Mouse (Mus musculus) kidney, embryonic 15.5 days (tissue): ENCODE measurements around the gene Kif13a. TPM values are rescaled to one million over a fixed set of nuclear protein-coding genes. Genes with fewer than 3 reads are reported as not detected.

Experiments
- ATAC-seq: fragments of 200-750 bp; cut with Nextera tagmentation; replicated peaks from 2 replicates; pipeline ENCODE4 v1.8.0; 2017; ENCODE audit warnings: moderate TSS enrichment; ENCODE audit not compliant: low FRiP score
- H3K27ac ChIP-seq: fragments of 300-500 bp; sonication (generic); 2 replicates; pipeline ENCODE4 v1.5.1; 2015; ENCODE audit warnings: mild to moderate bottlenecking, inconsistent platforms
- H3K27me3 ChIP-seq: fragments of 300-500 bp; sonication (generic); 2 replicates; pipeline ENCODE4 v1.6.1; 2015; ENCODE audit warnings: inconsistent platforms
- H3K36me3 ChIP-seq: fragments of 300-500 bp; sonication (generic); 2 replicates; pipeline ENCODE4 v1.6.1; 2015; ENCODE audit warnings: inconsistent platforms
- H3K4me1 ChIP-seq: fragments of 300-500 bp; sonication (generic); 2 replicates; pipeline ENCODE4 v1.6.1; 2015; ENCODE audit warnings: inconsistent platforms
- H3K4me2 ChIP-seq: fragments of 300-500 bp; sonication (generic); 2 replicates; pipeline ENCODE4 v1.6.1; 2015; ENCODE audit warnings: moderate library complexity, mild to moderate bottlenecking, inconsistent platforms
- H3K4me3 ChIP-seq: fragments of 300-500 bp; sonication (generic); replicated peaks from 2 replicates; pipeline ENCODE4 v1.5.1; 2015; ENCODE audit warnings: mild to moderate bottlenecking, inconsistent platforms
- H3K9ac ChIP-seq: fragments of 300-500 bp; sonication (generic); 2 replicates; pipeline ENCODE4 v1.6.1; 2015; ENCODE audit warnings: mild to moderate bottlenecking, inconsistent platforms
- H3K9me3 ChIP-seq: fragments of 300-500 bp; sonication (generic); replicated peaks from 2 replicates; pipeline ENCODE4 v1.6.1; 2016; ENCODE audit warnings: inconsistent platforms
- WGBS: fragments of 180-500 bp; shearing (Covaris S2); methylation state at CpG from one replicate; pipeline ENCODE4 v1.1.7; 2015; ENCODE audit warnings: mixed read lengths; 5-methylcytosine and 5-hydroxymethylcytosine counted together
- polyA plus RNA-seq: library from polyadenylated mRNA; unstranded; fragments of >200 nt; fragmentation: Nextera tagmentation; extraction: Ambion mirVana; gene quantifications from 2 replicates; pipeline ENCODE4 v1.2.1, GENCODE M21; 2015

The Kif13a gene
- polyA plus RNA-seq, 1 experiment from 2014 or later: 14.3 TPM

- Histone ChIP-seq H3K9ac (no peak overlapping the region), H3K4me1 (peaks cover 4% of the 10 kb centered on the region), H3K27ac (no peak overlapping the region), H3K4me3 (no peak overlapping the region), H3K9me3 (no peaks in the 10 kb centered on the region), H3K4me2 (no peak overlapping the region), H3K36me3 (peaks cover 48% of the 10 kb centered on the region), H3K27me3 (no peaks in the 10 kb centered on the region)
- no peak for ATAC-seq
- 77% methylated on average over 8 of the region's 8 CpGs for WGBS
Observed at GRCm38 (mm10) chr13:46759281-46759809, 170.3 kb downstream of the Kif13a start.

- no peaks in the 10 kb centered on the region for H3K9me3 ChIP-seq
- ATAC-seq: no peak
- H3K4me2 ChIP-seq: no peak overlapping the region
- no peaks in the 10 kb centered on the region for H3K27me3 ChIP-seq
- H3K36me3 ChIP-seq: peaks cover 48% of the 10 kb centered on the region
- H3K4me1 ChIP-seq: peaks cover 4% of the 10 kb centered on the region
- no peak overlapping the region for H3K4me3 ChIP-seq
- 96% methylated on average over 13 of the region's 13 CpGs for WGBS
- H3K27ac ChIP-seq: no peak overlapping the region
- H3K9ac ChIP-seq: no peak overlapping the region
Observed at GRCm38 (mm10) chr13:46758627-46759026, 171.0 kb downstream of the Kif13a start.

- ATAC-seq: no peak
- no peaks in the 10 kb centered on the region for H3K9me3 ChIP-seq
- WGBS: 90% methylated on average over 7 of the region's 7 CpGs
Observed at GRCm38 (mm10) chr13:46757946-46758345, 171.7 kb downstream of the Kif13a start.

GRCm38 (mm10) chr13:46753294-46753693, 176.4 kb downstream of the Kif13a start:
- H3K4me3 ChIP-seq: no peak overlapping the region
- no peaks in the 10 kb centered on the region for H3K4me1 ChIP-seq
- 79% methylated on average over 5 of the region's 5 CpGs for WGBS
- ATAC-seq: no peak
- no peaks in the 10 kb centered on the region for H3K9me3 ChIP-seq
- no peak overlapping the region for H3K27ac ChIP-seq
- no peak overlapping the region for H3K9ac ChIP-seq
- no peak overlapping the region for H3K4me2 ChIP-seq
- H3K36me3 ChIP-seq: peaks cover 33% of the 10 kb centered on the region
- no peaks in the 10 kb centered on the region for H3K27me3 ChIP-seq

More at GRCm38 (mm10) chr13:46757946-46758345, 171.7 kb downstream of the Kif13a start:
- peaks cover 4% of the 10 kb centered on the region for H3K4me1 ChIP-seq
- H3K36me3 ChIP-seq: peaks cover 43% of the 10 kb centered on the region
- H3K9ac ChIP-seq: no peak overlapping the region
- no peak overlapping the region for H3K4me2 ChIP-seq
- no peak overlapping the region for H3K4me3 ChIP-seq
- H3K27ac ChIP-seq: no peak overlapping the region
- H3K27me3 ChIP-seq: no peaks in the 10 kb centered on the region

DNA sequence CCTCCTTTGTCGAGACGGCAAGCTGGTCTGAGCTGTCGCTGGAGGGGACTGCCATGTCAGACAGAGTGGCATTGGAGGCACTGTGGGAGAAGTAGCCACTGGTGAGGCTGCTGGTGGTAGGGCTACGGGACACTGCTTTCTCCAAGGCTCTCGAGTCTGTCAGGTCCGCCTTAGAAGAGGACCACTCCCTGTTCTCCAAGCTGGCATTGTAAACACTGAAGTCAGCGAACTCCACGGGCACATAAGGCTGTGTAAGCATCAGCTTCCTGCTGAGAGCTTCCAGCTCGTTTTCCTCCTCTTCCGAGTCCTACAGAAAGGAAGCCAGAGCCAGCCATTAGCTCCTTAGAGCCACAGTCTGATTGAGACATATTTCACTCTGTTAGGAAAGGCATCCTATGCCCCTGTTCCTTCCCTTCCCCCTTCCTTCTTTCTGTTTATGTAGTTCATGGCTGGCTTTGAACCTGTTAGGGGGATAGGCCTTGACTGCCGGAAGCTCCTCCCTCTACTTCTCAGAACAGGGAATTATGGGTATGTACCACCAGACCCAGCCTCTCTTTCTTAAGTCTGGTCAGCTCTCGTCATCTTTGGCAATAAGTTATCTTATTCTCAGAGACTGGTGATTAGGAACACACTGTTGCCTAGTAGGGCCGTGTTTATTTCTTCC, 177.0 kb downstream of the Kif13a start:
- H3K36me3 ChIP-seq: peaks cover 36% of the 10 kb centered on the region
- no peak overlapping the region for H3K4me2 ChIP-seq
- no peaks in the 10 kb centered on the region for H3K4me1 ChIP-seq
- ATAC-seq: no peak
- no peaks in the 10 kb centered on the region for H3K27me3 ChIP-seq
- no peaks in the 10 kb centered on the region for H3K9me3 ChIP-seq
- H3K4me3 ChIP-seq: no peak overlapping the region
- WGBS: 80% methylated on average over 13 of the region's 13 CpGs
- H3K9ac ChIP-seq: no peak overlapping the region
- no peak overlapping the region for H3K27ac ChIP-seq

DNA sequence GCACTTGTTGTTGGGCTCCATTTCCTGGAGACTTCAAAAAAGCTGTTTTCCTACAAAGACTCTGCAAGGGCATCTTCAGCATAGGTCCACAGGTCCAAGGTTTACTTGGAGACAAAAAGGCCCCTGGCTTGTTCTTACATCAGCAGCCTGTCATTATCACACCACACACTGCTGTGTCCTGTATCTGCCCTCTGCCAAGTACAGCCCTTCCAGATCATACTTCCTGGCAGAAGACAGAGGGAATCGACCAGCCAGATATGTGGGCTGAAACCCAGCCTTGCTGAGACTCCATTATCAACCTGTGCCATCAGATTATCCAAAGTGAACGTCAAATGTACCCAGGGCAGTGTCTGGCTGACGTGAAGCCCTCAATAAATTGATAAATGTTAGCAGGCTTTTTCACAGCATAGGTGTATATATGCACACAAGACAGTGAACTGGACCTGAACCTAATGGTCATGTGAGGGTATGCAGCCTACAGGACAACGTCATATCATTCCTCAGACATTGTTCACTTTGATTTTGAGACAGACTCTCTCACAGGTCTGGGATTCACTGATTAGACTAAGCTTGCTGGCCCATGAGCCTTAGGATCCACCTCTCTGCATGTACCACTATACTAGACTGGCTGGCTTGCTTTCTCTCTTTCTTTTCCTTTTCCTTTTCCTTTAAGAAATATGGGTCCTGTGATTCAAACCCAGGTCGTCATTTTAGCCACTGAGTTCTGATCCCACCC, 181.4 kb downstream of the Kif13a start:
- Histone ChIP-seq H3K4me3 (no peak overlapping the region), H3K27ac (no peak overlapping the region), H3K9me3 (no peaks in the 10 kb centered on the region), H3K27me3 (no peaks in the 10 kb centered on the region), H3K4me1 (no peaks in the 10 kb centered on the region; the same call in 1 of the 2 replicates), H3K9ac (no peak overlapping the region), H3K4me2 (no peak overlapping the region), H3K36me3 (peaks cover 36% of the 10 kb centered on the region)
- ATAC-seq: no peak
- WGBS: 82% methylated on average over 5 of the region's 5 CpGs

GRCm38 (mm10) chr13:46743821-46744220, 185.8 kb downstream of the Kif13a start:
- Histone ChIP-seq H3K4me1 (no peaks in the 10 kb centered on the region; the same call in 1 of the 2 replicates), H3K4me2 (no peak overlapping the region), H3K9me3 (no peaks in the 10 kb centered on the region), H3K27me3 (no peaks in the 10 kb centered on the region), H3K4me3 (no peak overlapping the region), H3K36me3 (peaks cover 5% of the 10 kb centered on the region; the same call in 1 of the 2 replicates), H3K27ac (no peak overlapping the region), H3K9ac (no peak overlapping the region)
- no peak for ATAC-seq
- WGBS: 85% methylated on average over 8 of the region's 8 CpGs

DNA sequence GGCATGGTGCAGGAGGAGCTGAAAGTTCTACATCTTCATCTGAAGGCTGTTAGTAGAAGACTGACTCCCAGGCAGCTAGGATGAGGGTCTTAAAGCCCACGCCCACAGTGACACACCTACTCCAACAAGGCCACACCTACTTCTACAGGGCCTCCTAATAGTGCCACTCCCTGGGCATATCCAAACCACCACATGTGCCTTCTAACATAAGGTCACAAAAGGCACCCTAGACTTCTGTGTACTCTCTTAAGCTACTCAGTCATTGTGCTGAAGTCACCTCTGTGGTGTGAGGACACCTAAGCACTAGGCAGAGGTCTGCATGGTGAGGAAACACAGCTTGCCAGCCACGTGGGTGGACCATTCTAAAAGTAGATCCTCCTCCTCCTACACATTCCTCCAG, 187.3 kb downstream of the Kif13a start:
- no peak overlapping the region for H3K4me3 ChIP-seq
- 53% methylated on average over 2 of the region's 2 CpGs for WGBS
- no peaks in the 10 kb centered on the region for H3K27me3 ChIP-seq
- H3K4me1 ChIP-seq: no peaks in the 10 kb centered on the region; the same call in 1 of the 2 replicates
- no peak overlapping the region for H3K9ac ChIP-seq
- H3K9me3 ChIP-seq: no peaks in the 10 kb centered on the region
- ATAC-seq: no peak
- H3K27ac ChIP-seq: no peak overlapping the region
- no peaks in the 10 kb centered on the region for H3K36me3 ChIP-seq
- no peak overlapping the region for H3K4me2 ChIP-seq

DNA sequence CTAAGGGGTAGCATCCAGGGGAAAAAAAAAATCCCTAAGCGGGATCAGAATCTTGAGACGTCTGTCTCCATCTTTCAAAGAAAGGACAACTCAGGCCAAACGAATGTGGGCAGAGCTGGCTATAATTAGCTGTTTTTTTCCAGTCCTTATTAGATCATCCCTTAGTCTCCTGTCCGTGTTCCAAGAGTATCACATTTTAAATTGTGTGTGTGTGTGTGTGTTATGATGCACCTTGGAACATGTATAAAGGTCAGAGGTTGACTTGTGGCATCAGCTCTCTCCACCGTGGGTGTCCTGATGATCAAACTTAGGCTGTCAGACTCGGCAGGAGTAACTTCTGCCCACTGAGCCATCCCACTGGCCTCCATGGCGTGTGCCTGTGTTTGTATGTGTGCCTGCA, 190.2 kb downstream of the Kif13a start:
- no peak overlapping the region for H3K4me3 ChIP-seq
- H3K27me3 ChIP-seq: no peaks in the 10 kb centered on the region
- no peaks in the 10 kb centered on the region for H3K9me3 ChIP-seq
- no peak for ATAC-seq
- H3K4me1 ChIP-seq: peaks cover 9% of the 10 kb centered on the region
- no peak overlapping the region for H3K27ac ChIP-seq
- H3K9ac ChIP-seq: no peak overlapping the region
- no peak overlapping the region for H3K4me2 ChIP-seq
- H3K36me3 ChIP-seq: no peaks in the 10 kb centered on the region
- WGBS: 75% methylated on average over 7 of the region's 7 CpGs

- WGBS: 82% methylated on average over 4 of the region's 4 CpGs
- ATAC-seq: no peak
- H3K27ac ChIP-seq: no peak overlapping the region
Observed at GRCm38 (mm10) chr13:46737482-46737881, 192.2 kb downstream of the Kif13a start.

GRCm38 (mm10) chr13:46736479-46736865, 193.2 kb downstream of the Kif13a start:
- peaks cover 9% of the 10 kb centered on the region for H3K4me1 ChIP-seq
- H3K27ac ChIP-seq: 0 out of 2 replicates have a peak overlapping the region, but pooled peaks have one; percentile 4
- H3K9ac ChIP-seq: peak overlapping the region; percentile 38
- peak overlapping the region; percentile 50 for H3K4me3 ChIP-seq
- 1% methylated on average over 12 of the region's 12 CpGs for WGBS
- H3K4me2 ChIP-seq: peak overlapping the region; percentile 85
- no peaks in the 10 kb centered on the region for H3K27me3 ChIP-seq
- no peaks in the 10 kb centered on the region for H3K9me3 ChIP-seq
- no peaks in the 10 kb centered on the region for H3K36me3 ChIP-seq
- no peak for ATAC-seq

More at GRCm38 (mm10) chr13:46737482-46737881, 192.2 kb downstream of the Kif13a start:
- Histone ChIP-seq H3K9ac (no peak overlapping the region), H3K9me3 (no peaks in the 10 kb centered on the region), H3K4me2 (no peak overlapping the region), H3K36me3 (no peaks in the 10 kb centered on the region), H3K4me3 (no peak overlapping the region), H3K4me1 (peaks cover 9% of the 10 kb centered on the region), H3K27me3 (no peaks in the 10 kb centered on the region)

DNA sequence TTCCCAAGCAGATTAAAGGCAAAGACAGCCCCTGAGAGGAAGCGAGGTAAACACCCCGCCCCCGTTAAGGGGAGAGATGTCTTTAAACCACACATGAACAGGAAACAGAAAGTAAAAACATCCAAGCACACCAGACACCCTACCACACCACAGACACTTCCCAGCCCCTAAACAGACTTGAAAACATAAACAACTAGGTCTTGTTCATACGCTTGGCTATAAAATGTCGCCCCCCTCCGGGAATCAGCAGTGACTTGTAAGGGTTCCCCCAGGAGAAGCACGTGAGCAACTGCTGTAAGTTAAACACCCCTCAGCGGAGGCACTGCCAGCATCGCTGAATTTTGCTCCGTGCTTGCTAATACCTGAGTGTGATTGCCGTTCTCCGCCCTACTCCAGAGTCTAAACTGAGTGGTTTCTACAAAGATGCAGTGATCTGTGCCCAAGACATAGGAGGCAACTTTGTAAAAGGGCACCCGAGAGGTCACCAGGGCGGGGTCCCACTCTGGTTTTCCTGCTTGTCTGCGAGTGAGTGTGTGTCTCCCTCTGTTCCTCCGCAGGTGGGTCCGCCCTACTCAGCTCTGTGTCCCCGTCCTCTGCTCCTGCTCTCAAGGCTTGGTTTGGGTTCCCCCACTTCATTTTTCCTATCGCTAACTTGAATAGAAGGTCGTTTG, 193.7 kb downstream of the Kif13a start:
- peak; percentile 83 for ATAC-seq
- H3K27ac ChIP-seq: 0 out of 2 replicates have a peak overlapping the region, but pooled peaks have one; percentile 4
- under 1% methylated on average over 20 of the region's 20 CpGs for WGBS
- peak overlapping the region; percentile 85 for H3K4me2 ChIP-seq
- no peaks in the 10 kb centered on the region for H3K27me3 ChIP-seq
- peaks cover 9% of the 10 kb centered on the region for H3K4me1 ChIP-seq
- peak overlapping the region; percentile 38 for H3K9ac ChIP-seq
- no peaks in the 10 kb centered on the region for H3K36me3 ChIP-seq
- peak overlapping the region; percentile 50 for H3K4me3 ChIP-seq
- H3K9me3 ChIP-seq: no peaks in the 10 kb centered on the region
